Mouse (Mus musculus) thymus, adult 2 months (tissue): Measurements from ENCODE around the gene 2210408I21Rik. TPM values are rescaled to one million over a fixed set of nuclear protein-coding genes. Genes with fewer than 3 reads are reported as not detected.
"Not testable (repeated sequence)": the region's sequence is repeated elsewhere in the genome, so short reads cannot be mapped to it uniquely, and the experiment has no call there.

Experiments used
- DNase-seq: peaks from one replicate; pipeline ENCODE4 v3.0.0; 2021
- H3K27ac ChIP-seq: fragments of 200-500 bp; 2 replicates; pipeline ENCODE4 v1.5.1; 2012; ENCODE audit warnings: low read length, control low read depth; ENCODE audit not compliant: control insufficient read depth, insufficient read depth
- H3K27me3 ChIP-seq: fragments of 200-500 bp; 2 replicates; pipeline ENCODE4 v1.6.1; 2012; ENCODE audit warnings: mild to moderate bottlenecking, low read length, moderate library complexity, mixed read lengths; ENCODE audit not compliant: control insufficient read depth, insufficient read depth
- H3K36me3 ChIP-seq: fragments of 200-500 bp; 2 replicates; pipeline ENCODE4 v1.6.1; 2012; ENCODE audit warnings: mild to moderate bottlenecking, low read length, moderate library complexity; ENCODE audit not compliant: control insufficient read depth, insufficient read depth
- H3K4me1 ChIP-seq: fragments of 200-500 bp; replicated peaks from 2 replicates; pipeline ENCODE4 v1.6.1; 2012; ENCODE audit warnings: low read length; ENCODE audit not compliant: control insufficient read depth, insufficient read depth
- H3K4me3 ChIP-seq: fragments of 200-500 bp; 2 replicates; pipeline ENCODE4 v1.5.1; 2012; ENCODE audit warnings: mild to moderate bottlenecking, low read length, control low read depth, moderate library complexity; ENCODE audit not compliant: control insufficient read depth, insufficient read depth
- CTCF ChIP-seq: fragments of 200-500 bp; IDR thresholded peaks from 2 replicates; pipeline ENCODE4 v1.5.1; 2012; ENCODE audit warnings: mild to moderate bottlenecking, control low read depth, low read length, moderate library complexity, borderline replicate concordance; ENCODE audit not compliant: control insufficient read depth, poor library complexity, insufficient read depth; ENCODE audit errors: extremely low read depth
- POLR2A ChIP-seq: fragments of 200-500 bp; IDR thresholded peaks from 2 replicates; pipeline ENCODE4 v1.6.1; 2012; ENCODE audit warnings: mild to moderate bottlenecking, low read length, control low read depth, moderate library complexity; ENCODE audit not compliant: control insufficient read depth, poor library complexity, insufficient read depth; ENCODE audit errors: extremely low read depth
- WGBS: fragments of 180-500 bp; shearing (Covaris S2); methylation state at CpG from one replicate; pipeline ENCODE4 v1.1.7; 2018; 5-methylcytosine and 5-hydroxymethylcytosine counted together
- polyA plus RNA-seq: library from polyadenylated mRNA; depleted of rRNA; stranded (reverse); fragments of >200 nt; gene quantifications from 2 replicates; pipeline ENCODE4 v1.2.3, GENCODE M21; 2012; rRNA removed

The 2210408I21Rik gene
- 0.20 and 0.35 TPM in 2 replicates for polyA plus RNA-seq

DNA sequence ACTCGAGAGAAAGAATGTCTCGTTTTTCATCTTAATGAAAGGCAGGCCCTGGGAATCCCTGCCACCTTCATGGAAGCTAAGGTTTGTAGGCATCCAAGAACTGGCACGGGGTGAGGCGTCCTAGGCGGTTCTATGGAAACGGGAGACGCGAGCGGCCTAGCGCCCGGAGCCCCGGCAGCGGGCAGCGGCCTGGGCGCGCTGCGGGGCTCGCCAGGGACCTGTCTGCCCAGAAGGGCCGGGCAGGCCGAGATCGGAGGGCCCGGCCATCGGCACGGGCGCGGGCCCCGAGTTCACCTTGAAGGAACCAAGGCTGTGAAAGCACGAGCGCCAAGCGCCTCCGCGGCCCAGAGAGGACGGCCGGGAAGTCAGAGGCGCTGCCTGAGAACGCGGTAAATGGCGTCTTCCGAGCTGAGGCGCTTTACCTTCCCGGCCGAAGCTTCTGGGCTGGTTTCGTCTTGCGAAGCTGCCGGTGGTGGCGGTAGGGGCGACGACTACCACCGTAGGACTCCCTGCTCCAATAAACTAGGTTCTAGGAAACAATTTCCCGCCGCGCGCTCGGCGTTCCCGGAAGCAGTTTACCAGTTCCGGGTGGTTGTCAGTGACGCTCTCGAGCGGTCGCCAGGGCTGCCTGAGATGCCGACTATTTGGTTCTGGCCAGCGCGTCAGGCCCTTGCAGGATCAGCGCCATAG, at the start of gene 2210408I21Rik, which contains the start of gene Slf1:
Gene 2210408I21Rik (plus strand): TSS at position 610 of the 690 bp plus-strand sequence.
Gene Slf1 (minus strand): TSS at position 543 of the 690 bp plus-strand sequence.
- peaks cover 3% of the 10 kb centered on the region; the same call in 1 of the 2 replicates for H3K4me1 ChIP-seq
- H3K4me3 ChIP-seq: peak within 1 kb of the TSS; percentile 90
- DNase-seq: peak; percentile 84
- no peak for TF ChIP-seq CTCF
- 0 out of 2 replicates have a peak, but pooled peaks have one; percentile 30 for TF ChIP-seq POLR2A
- H3K27me3 ChIP-seq: no peaks in the 10 kb centered on the region
- under 1% methylated on average over 65 of the region's 65 CpGs for WGBS
- H3K36me3 ChIP-seq: no peaks in the 10 kb centered on the region
- H3K27ac ChIP-seq: peak within 1 kb of the TSS; percentile 27; the same call in 1 of the 2 replicates

DNA sequence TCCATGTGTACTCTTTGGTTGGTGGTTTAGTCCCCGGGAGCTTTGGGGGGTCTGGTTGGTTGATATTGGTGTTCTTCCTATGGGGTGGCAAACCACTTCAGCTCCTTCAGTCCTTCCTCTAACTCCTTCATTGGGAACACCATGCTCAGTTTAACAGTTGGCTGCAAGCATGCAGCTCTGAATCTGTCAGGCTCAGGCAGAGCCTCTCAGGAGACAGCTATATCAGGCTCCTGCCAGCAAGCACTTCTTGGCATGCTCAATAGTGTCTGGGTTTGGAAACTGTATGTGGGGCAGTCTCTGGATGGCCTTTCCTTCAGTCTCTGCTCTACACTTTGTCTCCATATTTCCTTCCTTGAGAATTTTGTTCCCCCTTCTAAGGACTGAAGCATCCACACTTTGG, 42.5 kb upstream of the 2210408I21Rik start:
- 100% methylated on average over 1 of the region's 1 CpGs for WGBS
- not testable (repeated sequence) for H3K27ac ChIP-seq, H3K36me3 ChIP-seq, DNase-seq, H3K4me1 ChIP-seq, H3K4me3 ChIP-seq, H3K27me3 ChIP-seq

- TF ChIP-seq POLR2A (no peak), CTCF (no peak)
- no peak overlapping the region for H3K4me3 ChIP-seq
- H3K27me3 ChIP-seq: no peaks in the 10 kb centered on the region
- no peaks in the 10 kb centered on the region for H3K36me3 ChIP-seq
- no peaks in the 10 kb centered on the region for H3K4me1 ChIP-seq
- DNase-seq: no peak
- H3K27ac ChIP-seq: no peak overlapping the region
These were observed 27.6 kb upstream of the 2210408I21Rik start for GRCm38 (mm10) chr13:77107734-77108133.

DNA sequence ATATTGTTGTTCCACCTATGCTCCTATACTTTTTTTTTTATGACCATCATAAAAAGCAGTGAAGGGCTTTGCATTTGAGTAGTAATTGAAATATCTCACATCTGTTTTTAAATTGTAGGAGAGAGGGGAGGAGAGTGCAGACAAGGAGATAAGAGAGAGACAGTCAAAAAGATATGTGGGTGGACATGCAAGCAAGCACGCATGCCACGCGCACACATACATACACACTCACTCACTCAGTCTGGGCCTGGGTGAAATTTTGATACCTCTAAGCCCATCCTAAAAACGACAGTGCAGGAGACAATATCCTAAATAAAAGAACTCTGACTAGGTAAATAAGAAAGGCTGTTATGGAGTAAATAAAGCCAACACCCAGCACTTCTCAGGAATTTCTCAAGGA, 16.6 kb upstream of the 2210408I21Rik start:
- no peak for TF ChIP-seq CTCF
- TF ChIP-seq POLR2A: no peak
- Histone ChIP-seq H3K27me3 (no peaks in the 10 kb centered on the region), H3K27ac (no peak overlapping the region), H3K36me3 (no peaks in the 10 kb centered on the region), H3K4me3 (no peak overlapping the region), H3K4me1 (no peaks in the 10 kb centered on the region)
- 91% methylated on average over 4 of the region's 4 CpGs for WGBS
- DNase-seq: no peak

DNA sequence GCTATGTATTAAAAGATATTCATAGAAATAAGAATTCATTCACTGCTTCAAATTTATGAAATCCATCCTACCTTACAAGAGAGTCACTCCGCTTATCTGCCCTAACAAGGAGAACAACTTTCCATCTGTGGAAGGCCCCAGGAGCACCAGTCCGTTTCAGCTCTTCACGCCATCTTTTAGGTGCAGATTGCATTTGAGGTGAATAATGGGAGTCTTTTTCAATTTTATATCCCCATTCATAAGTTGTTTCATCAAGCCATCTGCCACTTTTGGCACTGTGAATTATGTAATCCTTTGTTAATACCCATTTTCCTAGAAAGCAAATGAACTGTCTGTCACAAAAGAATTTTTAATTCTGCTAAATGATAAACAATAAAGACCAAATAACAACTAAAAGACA, 10.2 kb upstream of the 2210408I21Rik start:
- Histone ChIP-seq H3K4me3 (no peak overlapping the region), H3K27me3 (no peaks in the 10 kb centered on the region), H3K4me1 (no peaks in the 10 kb centered on the region), H3K27ac (no peak overlapping the region), H3K36me3 (no peaks in the 10 kb centered on the region)
- WGBS: 98% methylated on average over 3 of the region's 3 CpGs
- no peak for TF ChIP-seq POLR2A
- TF ChIP-seq CTCF: no peak
- DNase-seq: no peak

DNA sequence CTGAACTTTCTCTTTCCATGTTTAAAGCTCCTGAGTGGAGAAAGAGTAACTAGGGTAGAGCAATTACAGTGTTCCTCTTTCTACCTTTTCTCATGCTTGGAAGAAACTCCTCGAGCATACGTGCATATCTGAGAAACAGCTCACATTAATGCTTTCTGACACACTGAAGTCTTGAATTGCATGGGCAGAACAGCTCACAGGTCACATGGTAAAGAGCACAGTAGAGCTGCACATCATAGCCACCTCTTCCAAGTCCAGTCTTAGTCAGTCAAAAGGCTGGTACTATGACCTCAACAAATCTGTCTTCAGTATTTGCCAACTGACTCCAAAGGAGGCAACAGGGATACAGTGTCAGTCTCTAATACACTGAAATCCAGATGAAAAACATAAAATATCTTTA, 7.1 kb upstream of the 2210408I21Rik start:
- WGBS: 78% methylated on average over 2 of the region's 2 CpGs
- TF ChIP-seq POLR2A (no peak), CTCF (no peak)
- Histone ChIP-seq H3K4me3 (no peak overlapping the region), H3K27ac (no peak overlapping the region), H3K27me3 (no peaks in the 10 kb centered on the region), H3K4me1 (no peaks in the 10 kb centered on the region), H3K36me3 (no peaks in the 10 kb centered on the region)
- DNase-seq: no peak

DNA sequence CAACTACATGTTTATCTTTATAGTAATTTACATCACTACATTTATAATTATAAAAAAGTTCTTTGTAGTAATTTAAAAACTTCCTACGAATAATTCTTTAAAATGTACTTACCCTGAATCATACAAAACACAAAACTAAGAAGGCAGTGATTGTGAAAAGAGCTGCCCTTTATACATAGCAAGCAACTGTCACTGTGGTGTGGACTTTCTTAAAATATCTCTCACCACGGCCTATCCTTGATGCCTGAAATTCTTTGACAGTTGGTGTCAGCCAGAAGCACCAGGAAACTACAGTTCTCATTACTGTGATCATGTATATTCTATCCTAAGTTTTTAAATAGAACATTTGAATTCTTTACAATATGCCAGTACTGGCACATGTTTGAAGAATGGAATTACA, 4.2 kb upstream of the 2210408I21Rik start:
- H3K27me3 ChIP-seq: no peaks in the 10 kb centered on the region
- no peaks in the 10 kb centered on the region for H3K36me3 ChIP-seq
- H3K27ac ChIP-seq: no peak overlapping the region
- TF ChIP-seq POLR2A (no peak), CTCF (no peak)
- no peak for DNase-seq
- H3K4me1 ChIP-seq: peaks cover 3% of the 10 kb centered on the region; the same call in 1 of the 2 replicates
- WGBS: 65% methylated on average over 2 of the region's 2 CpGs
- H3K4me3 ChIP-seq: no peak overlapping the region
